Mouse (Mus musculus) kidney, postnatal 0 days (tissue): ENCODE measurements at regions not wholly inside any gene's neighbourhood (a gene's known extent, or its start where the extent isn't known, plus 50 kb on each side); places are given as distances from the start of the nearest gene placed in this dataset.

ENCODE experiments used
- ATAC-seq: fragments of 200-750 bp; cut with Nextera tagmentation; replicated peaks from 2 replicates; pipeline ENCODE4 v1.8.0; 2017; ENCODE audit warnings: low read depth, moderate number of reproducible peaks, moderate TSS enrichment, moderate library complexity; ENCODE audit not compliant: low FRiP score
- DNase-seq: peaks from one replicate; pipeline ENCODE4 v3.0.0-alpha.2; 2016; ENCODE audit warnings: low spot score
- H3K27ac ChIP-seq: fragments of 300-500 bp; sonication (generic); 2 replicates; pipeline ENCODE4 v1.5.1; 2014; ENCODE audit warnings: mild to moderate bottlenecking
- H3K27me3 ChIP-seq: fragments of 300-500 bp; sonication (generic); 2 replicates; pipeline ENCODE4 v1.6.1; 2014; ENCODE audit warnings: low read length, mixed read lengths; ENCODE audit not compliant: insufficient read depth
- H3K36me3 ChIP-seq: fragments of 300-500 bp; sonication (generic); 2 replicates; pipeline ENCODE4 v1.6.1; 2014; ENCODE audit warnings: low read length, mixed read lengths; ENCODE audit not compliant: insufficient read depth
- H3K4me1 ChIP-seq: fragments of 300-500 bp; sonication (generic); replicated peaks from 2 replicates; pipeline ENCODE4 v1.6.1; 2014; ENCODE audit warnings: antibody characterized with exemption, low read length, mixed read lengths; ENCODE audit not compliant: insufficient read depth
- H3K4me2 ChIP-seq: fragments of 300-500 bp; sonication (generic); 2 replicates; pipeline ENCODE4 v1.6.1; 2014; ENCODE audit warnings: mild to moderate bottlenecking, low read length, moderate library complexity, mixed read lengths
- H3K4me3 ChIP-seq: fragments of 300-500 bp; sonication (generic); replicated peaks from 2 replicates; pipeline ENCODE4 v1.5.1; 2014; ENCODE audit warnings: low read depth, low read length
- H3K9ac ChIP-seq: fragments of 300-500 bp; sonication (generic); 2 replicates; pipeline ENCODE4 v1.6.1; 2014; ENCODE audit warnings: low read depth, low read length
- H3K9me3 ChIP-seq: fragments of 300-500 bp; sonication (generic); replicated peaks from 2 replicates; pipeline ENCODE4 v1.6.1; 2016; ENCODE audit warnings: low read length, inconsistent platforms, mixed read lengths
- CTCF ChIP-seq: IDR thresholded peaks from 2 replicates; pipeline ENCODE4 v1.5.1; 2016; ENCODE audit warnings: antibody characterized with exemption, low read depth, mild to moderate bottlenecking, moderate library complexity
- WGBS: fragments of 180-500 bp; shearing (Covaris S2); extraction: QIAGEN DNeasy Blood & Tissue Kit; methylation state at CpG from one replicate; pipeline ENCODE4 v1.1.7; 2014; 5-methylcytosine and 5-hydroxymethylcytosine counted together

- Histone ChIP-seq H3K4me3 (no peak overlapping the region), H3K27ac (no peak overlapping the region), H3K27me3 (no peaks in the 10 kb centered on the region; the same call in 1 of the 2 replicates), H3K9ac (no peak overlapping the region), H3K4me2 (no peak overlapping the region), H3K4me1 (no peaks in the 10 kb centered on the region), H3K9me3 (no peaks in the 10 kb centered on the region), H3K36me3 (no peaks in the 10 kb centered on the region)
- ATAC-seq, result no peak
- no peak for TF ChIP-seq CTCF
- DNase-seq, result no peak
- 50% methylated on average over 4 of the region's 4 CpGs for WGBS
These were observed 125.5 kb downstream of the Rps24 start for GRCm38 (mm10) chr14:24612254-24612995.

- TF ChIP-seq CTCF, result no peak
- 84% methylated on average over 3 of the region's 3 CpGs for WGBS
- no peak for ATAC-seq
- H3K4me2 ChIP-seq, result no peak overlapping the region
- no peaks in the 10 kb centered on the region for H3K9me3 ChIP-seq
- H3K9ac ChIP-seq, result no peak overlapping the region
- no peaks in the 10 kb centered on the region for H3K4me1 ChIP-seq
- no peaks in the 10 kb centered on the region for H3K27me3 ChIP-seq
- no peaks in the 10 kb centered on the region for H3K36me3 ChIP-seq
- H3K27ac ChIP-seq, result no peak overlapping the region
- H3K4me3 ChIP-seq, result no peak overlapping the region
- no peak for DNase-seq
These were observed 128.9 kb downstream of the Rps24 start for GRCm38 (mm10) chr14:24615776-24616175.

- no peak overlapping the region for H3K4me3 ChIP-seq
- no peak for TF ChIP-seq CTCF
- no peaks in the 10 kb centered on the region for H3K36me3 ChIP-seq
- H3K4me1 ChIP-seq, result no peaks in the 10 kb centered on the region
- H3K27me3 ChIP-seq, result no peaks in the 10 kb centered on the region
- ATAC-seq (no peak), DNase-seq (no peak)
- WGBS, result 63% methylated on average over 10 of the region's 10 CpGs
- no peak overlapping the region for H3K27ac ChIP-seq
- H3K9ac ChIP-seq, result no peak overlapping the region
- H3K4me2 ChIP-seq, result no peak overlapping the region
- no peaks in the 10 kb centered on the region for H3K9me3 ChIP-seq
These were observed 129.6 kb downstream of the Rps24 start for GRCm38 (mm10) chr14:24616306-24617125.

GRCm38 (mm10) chr14:24617126-24617375 lies 130.1 kb downstream of the Rps24 start:
- WGBS, result 62% methylated on average over 3 of the region's 3 CpGs
- Histone ChIP-seq H3K9me3 (no peaks in the 10 kb centered on the region), H3K9ac (no peak overlapping the region), H3K4me1 (no peaks in the 10 kb centered on the region), H3K4me2 (no peak overlapping the region), H3K27me3 (no peaks in the 10 kb centered on the region), H3K36me3 (no peaks in the 10 kb centered on the region), H3K4me3 (no peak overlapping the region), H3K27ac (no peak overlapping the region)
- TF ChIP-seq CTCF, result no peak
- DNase-seq, result no peak
- no peak for ATAC-seq

GRCm38 (mm10) chr14:24617393-24617861 lies 130.5 kb downstream of the Rps24 start:
- WGBS, result 73% methylated on average over 10 of the region's 10 CpGs
- no peak overlapping the region for H3K9ac ChIP-seq
- H3K4me1 ChIP-seq, result no peaks in the 10 kb centered on the region
- H3K36me3 ChIP-seq, result no peaks in the 10 kb centered on the region
- no peak overlapping the region for H3K27ac ChIP-seq
- no peak overlapping the region for H3K4me3 ChIP-seq
- TF ChIP-seq CTCF, result no peak
- no peaks in the 10 kb centered on the region for H3K9me3 ChIP-seq
- ATAC-seq, result no peak
- H3K27me3 ChIP-seq, result no peaks in the 10 kb centered on the region
- no peak for DNase-seq
- H3K4me2 ChIP-seq, result no peak overlapping the region

GRCm38 (mm10) chr14:24618226-24619038 lies 131.5 kb downstream of the Rps24 start:
- H3K4me2 ChIP-seq, result no peak overlapping the region
- 62% methylated on average over 16 of the region's 16 CpGs for WGBS
- H3K27me3 ChIP-seq, result no peaks in the 10 kb centered on the region
- TF ChIP-seq CTCF, result no peak
- no peaks in the 10 kb centered on the region for H3K4me1 ChIP-seq
- H3K9me3 ChIP-seq, result no peaks in the 10 kb centered on the region
- no peak overlapping the region for H3K27ac ChIP-seq
- DNase-seq, result peak; percentile 27
- no peak overlapping the region for H3K4me3 ChIP-seq
- no peak overlapping the region for H3K9ac ChIP-seq
- ATAC-seq, result no peak
- H3K36me3 ChIP-seq, result no peaks in the 10 kb centered on the region
